Mouse (Mus musculus) limb, embryonic 12.5 days (tissue): Measurements from ENCODE around the gene Trappc5. TPM values are rescaled to one million over a fixed set of nuclear protein-coding genes. Genes with fewer than 3 reads are reported as not detected.

ENCODE experiments used
- ATAC-seq: fragments of 200-750 bp; cut with Nextera tagmentation; 2 replicates; pipeline ENCODE4 v1.8.0; 2017; ENCODE audit warnings: low read depth, moderate TSS enrichment; ENCODE audit not compliant: insufficient number of reproducible peaks, insufficient read depth, low FRiP score, low TSS enrichment
- H3K27ac ChIP-seq: fragments of 300-500 bp; sonication (generic); 2 replicates; pipeline ENCODE4 v1.5.1; 2016; ENCODE audit warnings: mild to moderate bottlenecking, moderate library complexity
- H3K27me3 ChIP-seq: fragments of 300-500 bp; sonication (generic); 2 replicates; pipeline ENCODE4 v1.6.1; 2016; ENCODE audit warnings: mild to moderate bottlenecking, moderate library complexity
- H3K36me3 ChIP-seq: fragments of 300-500 bp; sonication (generic); 2 replicates; pipeline ENCODE4 v1.6.1; 2016; ENCODE audit warnings: mild to moderate bottlenecking, moderate library complexity
- H3K4me1 ChIP-seq: fragments of 300-500 bp; sonication (generic); replicated peaks from 2 replicates; pipeline ENCODE4 v1.6.1; 2016
- H3K4me2 ChIP-seq: fragments of 300-500 bp; sonication (generic); 2 replicates; pipeline ENCODE4 v1.6.1; 2016; ENCODE audit warnings: mild to moderate bottlenecking, moderate library complexity
- H3K4me3 ChIP-seq: fragments of 300-500 bp; sonication (generic); replicated peaks from 2 replicates; pipeline ENCODE4 v1.5.1; 2016; ENCODE audit warnings: mild to moderate bottlenecking
- H3K9ac ChIP-seq: fragments of 300-500 bp; sonication (generic); replicated peaks from 2 replicates; pipeline ENCODE4 v1.6.1; 2016; ENCODE audit warnings: mild to moderate bottlenecking, moderate library complexity
- H3K9me3 ChIP-seq: fragments of 300-500 bp; sonication (generic); 2 replicates; pipeline ENCODE4 v1.6.1; 2016; ENCODE audit warnings: mild to moderate bottlenecking, moderate library complexity
- WGBS: fragments of 180-500 bp; shearing (Covaris S2); methylation state at CpG from one replicate; pipeline ENCODE4 v1.1.7; 2016; 5-methylcytosine and 5-hydroxymethylcytosine counted together
- polyA plus RNA-seq: library from polyadenylated mRNA; unstranded; fragments of >200 nt; fragmentation: Nextera tagmentation; extraction: Ambion mirVana; gene quantifications from 2 replicates; pipeline ENCODE4 v1.2.1, GENCODE M21; 2016

Trappc5 gene
- polyA plus RNA-seq, 1 experiment from 2014 or later = 38.2 TPM

DNA sequence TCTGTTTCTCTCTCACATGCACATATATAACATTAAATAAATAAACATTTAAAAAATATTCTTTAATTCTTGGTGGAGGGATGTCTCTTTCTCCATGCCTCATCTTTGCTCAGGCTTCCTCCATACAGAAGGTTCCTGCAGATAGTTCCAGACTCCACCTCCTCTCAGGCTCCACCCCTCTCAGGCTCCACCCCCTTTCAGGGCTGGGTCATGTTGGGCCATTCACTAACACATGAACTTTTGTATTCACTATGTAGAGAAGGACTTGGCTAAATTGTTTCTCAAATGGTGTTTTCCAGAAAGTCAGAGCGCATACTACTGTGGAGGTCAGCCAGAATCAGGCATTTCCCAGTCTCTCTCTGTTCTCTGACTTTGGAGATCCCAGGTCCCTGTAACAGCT is 25.4 kb downstream of the Trappc5 start:
- Histone ChIP-seq H3K36me3 (no peaks in the 10 kb centered on the region), H3K4me1 (no peaks in the 10 kb centered on the region), H3K27ac (no peak overlapping the region), H3K9me3 (no peaks in the 10 kb centered on the region), H3K4me2 (no peak overlapping the region), H3K27me3 (no peaks in the 10 kb centered on the region), H3K4me3 (no peak overlapping the region), H3K9ac (no peak overlapping the region)
- 100% methylated on average over 1 of the region's 1 CpGs for WGBS
- ATAC-seq = no peak

DNA sequence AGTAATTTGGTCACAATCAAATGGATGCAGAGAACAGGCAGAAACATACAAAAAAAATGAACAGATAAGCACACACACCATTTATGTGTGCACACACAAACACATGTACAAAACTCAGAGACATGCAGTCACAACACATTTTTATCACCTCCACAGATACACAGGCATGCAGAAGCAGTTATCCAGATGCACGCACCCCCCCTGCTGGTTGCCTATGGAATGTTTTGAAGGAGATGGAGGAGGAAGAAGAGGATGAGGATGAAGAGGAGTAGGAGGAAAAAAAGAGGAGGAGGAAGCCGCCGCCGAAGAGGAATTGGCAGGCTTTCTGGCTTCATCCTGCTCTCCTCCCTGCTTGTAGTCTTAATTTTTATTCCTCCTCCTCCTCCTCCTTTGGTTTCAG is 29.6 kb downstream of the Trappc5 start:
- H3K36me3 ChIP-seq = no peaks in the 10 kb centered on the region
- no peak for ATAC-seq
- no peaks in the 10 kb centered on the region for H3K4me1 ChIP-seq
- no peaks in the 10 kb centered on the region for H3K27me3 ChIP-seq
- H3K9me3 ChIP-seq = no peaks in the 10 kb centered on the region
- H3K4me2 ChIP-seq = no peak overlapping the region
- H3K9ac ChIP-seq = no peak overlapping the region
- no peak overlapping the region for H3K4me3 ChIP-seq
- WGBS = 71% methylated on average over 4 of the region's 4 CpGs
- H3K27ac ChIP-seq = no peak overlapping the region

DNA sequence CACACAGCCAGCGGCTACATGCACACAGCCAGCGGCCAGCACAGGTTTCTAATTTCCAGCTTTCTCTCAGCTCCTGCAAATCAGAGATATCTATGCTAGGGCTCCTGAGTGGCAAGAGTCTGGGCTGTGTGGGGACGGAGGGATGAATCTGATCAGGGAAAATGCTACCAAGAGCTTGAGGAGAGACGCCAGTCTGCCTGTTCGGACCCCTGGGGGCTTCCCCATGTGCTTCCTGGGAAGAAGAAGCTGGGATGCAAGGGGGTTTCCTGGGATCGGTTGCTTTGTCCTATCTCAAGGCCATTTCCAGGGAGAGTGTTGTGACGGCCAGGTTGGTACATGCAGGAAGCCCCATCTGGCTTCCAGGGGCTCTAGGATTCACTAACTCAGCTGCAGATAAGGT is 31.5 kb downstream of the Trappc5 start:
- H3K4me2 ChIP-seq = no peak overlapping the region
- H3K9me3 ChIP-seq = no peaks in the 10 kb centered on the region
- H3K36me3 ChIP-seq = no peaks in the 10 kb centered on the region
- 67% methylated on average over 7 of the region's 7 CpGs for WGBS
- no peak overlapping the region for H3K4me3 ChIP-seq
- no peak overlapping the region for H3K27ac ChIP-seq
- no peaks in the 10 kb centered on the region for H3K4me1 ChIP-seq
- H3K27me3 ChIP-seq = no peaks in the 10 kb centered on the region
- no peak overlapping the region for H3K9ac ChIP-seq
- no peak for ATAC-seq

DNA sequence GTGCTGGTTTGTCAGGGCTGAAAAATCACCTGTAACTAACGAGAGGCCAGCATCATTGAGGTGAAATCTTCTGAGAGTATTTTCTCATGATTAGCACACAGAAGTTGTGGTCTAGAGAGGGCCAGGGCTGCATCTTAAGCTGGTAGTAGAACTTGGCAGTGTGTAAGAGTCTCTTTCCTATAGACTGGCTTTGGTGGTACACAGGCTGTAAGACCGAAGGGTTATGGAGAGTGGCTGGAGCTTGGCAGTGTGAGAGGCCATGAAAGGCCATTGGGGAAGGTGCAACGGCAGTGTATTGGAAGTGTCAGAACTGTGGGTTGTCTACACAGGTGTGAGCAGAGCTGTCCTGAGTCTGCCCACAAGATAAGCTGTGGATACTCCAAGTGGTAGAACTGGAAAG is 34.2 kb downstream of the Trappc5 start:
- H3K27ac ChIP-seq = no peak overlapping the region
- no peak for ATAC-seq
- WGBS = 80% methylated on average over 3 of the region's 3 CpGs
- H3K27me3 ChIP-seq = no peaks in the 10 kb centered on the region
- H3K4me2 ChIP-seq = no peak overlapping the region
- H3K4me1 ChIP-seq = no peaks in the 10 kb centered on the region
- no peak overlapping the region for H3K4me3 ChIP-seq
- H3K36me3 ChIP-seq = no peaks in the 10 kb centered on the region
- H3K9ac ChIP-seq = no peak overlapping the region
- no peaks in the 10 kb centered on the region for H3K9me3 ChIP-seq

DNA sequence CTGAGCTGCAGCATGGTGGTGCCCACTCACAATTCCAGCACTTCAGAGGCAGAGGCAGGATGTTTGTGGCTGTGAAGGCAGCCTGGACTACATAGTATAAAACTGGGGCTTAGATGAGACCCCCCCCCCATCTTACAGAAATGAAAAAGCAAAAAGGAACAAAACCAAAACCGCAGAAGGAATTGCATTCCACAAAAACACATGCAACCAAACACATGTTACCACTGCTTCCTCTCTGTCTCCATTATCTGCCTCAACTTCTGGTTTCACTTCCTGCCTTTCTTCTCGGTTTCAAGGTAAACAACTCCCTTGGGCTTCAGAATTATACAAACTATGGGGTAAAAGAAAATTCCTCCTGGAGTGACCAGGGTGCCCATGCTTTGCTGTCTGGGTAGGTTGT is 35.5 kb downstream of the Trappc5 start:
- no peak overlapping the region for H3K4me2 ChIP-seq
- H3K9me3 ChIP-seq = no peaks in the 10 kb centered on the region
- H3K27ac ChIP-seq = no peak overlapping the region
- ATAC-seq = no peak
- no peaks in the 10 kb centered on the region for H3K4me1 ChIP-seq
- H3K9ac ChIP-seq = no peak overlapping the region
- no peak overlapping the region for H3K4me3 ChIP-seq
- no peaks in the 10 kb centered on the region for H3K27me3 ChIP-seq
- WGBS = 61% methylated on average over 2 of the region's 2 CpGs
- no peaks in the 10 kb centered on the region for H3K36me3 ChIP-seq

- no peak for ATAC-seq
- H3K9me3 ChIP-seq = no peaks in the 10 kb centered on the region
- WGBS = 82% methylated on average over 12 of the region's 12 CpGs
These were observed 41.3 kb downstream of the Trappc5 start for GRCm38 (mm10) chr8:3717321-3717954.

GRCm38 (mm10) chr8:3718559-3718958 is 42.5 kb downstream of the Trappc5 start:
- Histone ChIP-seq H3K4me2 (no peak overlapping the region), H3K4me3 (no peak overlapping the region), H3K4me1 (no peaks in the 10 kb centered on the region), H3K9ac (no peak overlapping the region), H3K27ac (no peak overlapping the region), H3K27me3 (no peaks in the 10 kb centered on the region), H3K9me3 (no peaks in the 10 kb centered on the region), H3K36me3 (no peaks in the 10 kb centered on the region)
- no peak for ATAC-seq
- WGBS = 17% methylated on average over 14 of the region's 14 CpGs

More at GRCm38 (mm10) chr8:3717321-3717954, 41.3 kb downstream of the Trappc5 start:
- Histone ChIP-seq H3K4me3 (no peak overlapping the region), H3K27me3 (no peaks in the 10 kb centered on the region), H3K9ac (no peak overlapping the region), H3K27ac (no peak overlapping the region), H3K4me2 (no peak overlapping the region), H3K4me1 (no peaks in the 10 kb centered on the region), H3K36me3 (no peaks in the 10 kb centered on the region)

GRCm38 (mm10) chr8:3720551-3720950 is 44.5 kb downstream of the Trappc5 start, which contains the start of gene Clec4g:
Clec4g (minus strand) TSS chr8:3720651.
- 69% methylated on average over 5 of the region's 5 CpGs for WGBS
- ATAC-seq = no peak
- H3K9ac ChIP-seq = no peak within 1 kb of the TSS
- no peak within 1 kb of the TSS for H3K4me2 ChIP-seq
- no peaks in the 10 kb centered on the region for H3K4me1 ChIP-seq
- H3K27ac ChIP-seq = no peak within 1 kb of the TSS
- H3K36me3 ChIP-seq = no peaks in the 10 kb centered on the region
- no peak within 1 kb of the TSS for H3K4me3 ChIP-seq
- no peaks in the 10 kb centered on the region for H3K9me3 ChIP-seq
- H3K27me3 ChIP-seq = no peaks in the 10 kb centered on the region

DNA sequence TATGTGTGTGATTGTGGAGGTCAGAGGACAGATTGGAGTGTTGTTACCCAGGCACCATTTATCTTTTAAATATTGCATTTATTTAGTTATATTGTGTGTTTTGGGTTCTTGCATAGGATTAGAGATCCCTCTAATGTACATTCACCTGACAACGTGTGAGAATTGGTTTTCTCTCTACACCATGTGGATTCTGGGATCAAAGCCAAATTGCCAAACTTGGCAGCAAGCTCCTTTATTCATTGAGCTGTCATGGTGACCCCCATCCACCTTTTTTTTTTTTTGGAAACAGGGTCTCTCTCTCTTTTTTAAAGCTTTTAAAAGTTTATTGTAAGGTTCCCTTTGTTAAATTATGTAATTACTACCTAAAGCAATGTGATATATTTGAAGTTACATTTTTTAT is 44.9 kb downstream of the Trappc5 start:
- no peaks in the 10 kb centered on the region for H3K36me3 ChIP-seq
- H3K27me3 ChIP-seq = no peaks in the 10 kb centered on the region
- H3K27ac ChIP-seq = no peak overlapping the region
- no peak for ATAC-seq
- no peaks in the 10 kb centered on the region for H3K9me3 ChIP-seq
- no peaks in the 10 kb centered on the region for H3K4me1 ChIP-seq
- H3K9ac ChIP-seq = no peak overlapping the region
- WGBS = 45% methylated on average over 1 of the region's 1 CpGs
- H3K4me2 ChIP-seq = no peak overlapping the region
- H3K4me3 ChIP-seq = no peak overlapping the region

Other genes with a start within 250 kb of the Trappc5 start
- 5.9 and 7.6 TPM in 2 replicates for gene Pex11g, start 208.6 kb upstream of the Trappc5 start, polyA plus RNA-seq
- not detected in 2 replicates for gene Tex45, start 205.4 kb upstream of the Trappc5 start, polyA plus RNA-seq
- gene Zfp358, start 183.2 kb upstream of the Trappc5 start, polyA plus RNA-seq = 61.1 and 68.1 TPM in 2 replicates
- 52.9 and 59.4 TPM in 2 replicates for gene Mcoln1, start 175.8 kb upstream of the Trappc5 start, polyA plus RNA-seq
- 22.9 and 29.5 TPM in 2 replicates for gene Pnpla6, start 160.9 kb upstream of the Trappc5 start, polyA plus RNA-seq
- 0.69 and 0.74 TPM in 2 replicates for gene C330021F23Rik, start 108.3 kb upstream of the Trappc5 start, polyA plus RNA-seq
- 7.0 and 8.5 TPM in 2 replicates for gene Camsap3, start 89.0 kb upstream of the Trappc5 start, polyA plus RNA-seq
- gene Xab2, start 55.0 kb upstream of the Trappc5 start, polyA plus RNA-seq = 67.7 and 68.9 TPM in 2 replicates
- 115 and 133 TPM in 2 replicates for gene Pet100, start 54.8 kb upstream of the Trappc5 start, polyA plus RNA-seq
- 0.31 and 0.61 TPM in 2 replicates for gene Pcp2, start 50.8 kb upstream of the Trappc5 start, polyA plus RNA-seq
- gene Stxbp2, start 45.3 kb upstream of the Trappc5 start, polyA plus RNA-seq = 27.8 and 32.4 TPM in 2 replicates
- gene Retn, start 20.5 kb upstream of the Trappc5 start, polyA plus RNA-seq = not detected in 2 replicates
- not detected in 2 replicates for gene Mcemp1, start 10.5 kb upstream of the Trappc5 start, polyA plus RNA-seq
- gene Fcor, start 3.9 kb upstream of the Trappc5 start, polyA plus RNA-seq = 13.9 and 14.0 TPM in 2 replicates
- gene Fcer2a, start 17.9 kb downstream of the Trappc5 start, polyA plus RNA-seq = 0.37 TPM in 1 of 2 replicates, not detected in the other
- not detected in 2 replicates for gene Clec4g, start 44.4 kb downstream of the Trappc5 start, polyA plus RNA-seq
- not detected in 2 replicates for gene Cd209a, start 72.7 kb downstream of the Trappc5 start, polyA plus RNA-seq
- gene Cd209e, start 178.0 kb downstream of the Trappc5 start, polyA plus RNA-seq = not detected in 2 replicates
- not detected in 2 replicates for gene Cd209d, start 202.3 kb downstream of the Trappc5 start, polyA plus RNA-seq